Mouse (Mus musculus) megakaryocyte, adult 5-6 weeks (primary cell): ENCODE measurements at regions not wholly inside any gene's neighbourhood (a gene's known extent, or its start where the extent isn't known, plus 50 kb on each side); places are given as distances from the start of the nearest gene placed in this dataset.

ENCODE experiments used
- ATAC-seq: 2 replicates; pipeline ENCODE4 v1.8.0; 2016; ENCODE audit warnings: mild to moderate bottlenecking, inconsistent platforms; ENCODE audit not compliant: poor library complexity, severe bottlenecking

GRCm38 (mm10) chr12:94468027-94468426, 1224.0 kb upstream of the Flrt2 start:
- ATAC-seq = no peak

- ATAC-seq = no peak
These were observed 1223.4 kb upstream of the Flrt2 start for GRCm38 (mm10) chr12:94468609-94469008.

- no peak for ATAC-seq
These were observed 1222.2 kb upstream of the Flrt2 start for GRCm38 (mm10) chr12:94469850-94470249.

GRCm38 (mm10) chr12:94470981-94471380, 1221.0 kb upstream of the Flrt2 start:
- no peak for ATAC-seq

- ATAC-seq = no peak
These were observed 1203.3 kb upstream of the Flrt2 start for GRCm38 (mm10) chr12:94488721-94489120.

- ATAC-seq = no peak
These were observed 1183.9 kb upstream of the Flrt2 start for GRCm38 (mm10) chr12:94508099-94508498.

- no peak for ATAC-seq
These were observed 1182.2 kb upstream of the Flrt2 start for GRCm38 (mm10) chr12:94509855-94510254.

- no peak for ATAC-seq
These were observed 1147.3 kb upstream of the Flrt2 start for GRCm38 (mm10) chr12:94544706-94545105.

GRCm38 (mm10) chr12:94560374-94561194, 1131.4 kb upstream of the Flrt2 start:
- ATAC-seq = no peak

- ATAC-seq = no peak
These were observed 1117.0 kb upstream of the Flrt2 start for GRCm38 (mm10) chr12:94574981-94575380.

- no peak for ATAC-seq
These were observed 1111.7 kb upstream of the Flrt2 start for GRCm38 (mm10) chr12:94580345-94580744.

GRCm38 (mm10) chr12:94584309-94584708, 1107.7 kb upstream of the Flrt2 start:
- no peak for ATAC-seq

- ATAC-seq = no peak
These were observed 1105.0 kb upstream of the Flrt2 start for GRCm38 (mm10) chr12:94587031-94587430.

GRCm38 (mm10) chr12:94588599-94588998, 1103.4 kb upstream of the Flrt2 start:
- ATAC-seq = no peak

GRCm38 (mm10) chr12:94589033-94589432, 1103.0 kb upstream of the Flrt2 start:
- ATAC-seq = no peak

GRCm38 (mm10) chr12:94605566-94605965, 1086.5 kb upstream of the Flrt2 start:
- ATAC-seq = no peak

- no peak for ATAC-seq
These were observed 1055.5 kb upstream of the Flrt2 start for GRCm38 (mm10) chr12:94636555-94636954.

- ATAC-seq = no peak
These were observed 1051.9 kb upstream of the Flrt2 start for GRCm38 (mm10) chr12:94640153-94640552.

- ATAC-seq = no peak
These were observed 1046.7 kb upstream of the Flrt2 start for GRCm38 (mm10) chr12:94645302-94645701.

GRCm38 (mm10) chr12:94670035-94670434, 1022.0 kb upstream of the Flrt2 start:
- no peak for ATAC-seq

- ATAC-seq = no peak
These were observed 1017.1 kb upstream of the Flrt2 start for GRCm38 (mm10) chr12:94674925-94675324.

GRCm38 (mm10) chr12:94691341-94692029, 1000.5 kb upstream of the Flrt2 start:
- ATAC-seq = no peak
